Mouse (Mus musculus) adrenal gland, postnatal 36 days (tissue): ENCODE data around the gene Ppargc1a. TPM values are rescaled to one million over a fixed set of nuclear protein-coding genes. Genes with fewer than 3 reads are reported as not detected.
A peak's percentile ranks its signal among the peaks of the same experiment; 100 is the strongest.

ENCODE experiments used
- DNase-seq, 2 experiments: peaks; one replicate each; pipeline ENCODE4 v3.0.0; 2021; ENCODE audit warnings: mixed read lengths in 1 of 2
- long read RNA-seq, 2 experiments: library from polyadenylated mRNA; stranded (forward); transcript quantifications; one replicate each; pipeline ENCODE4 v2.0.0; 2021; ENCODE audit warnings: borderline sequencing depth in 2 of 2
- total RNA-seq, 2 experiments: library from RNA; stranded (reverse); gene quantifications; 2 replicates each; pipeline ENCODE4 v1.2.3; 2021

Gene Ppargc1a
- 1 to 10 TPM; 7.6 to 8.3 TPM for total RNA-seq
- long read RNA-seq, experiment 1, full-length matches to known transcripts, result 2 of 3 reads
- long read RNA-seq, experiment 1, partial matches to known transcripts, result 1 of 3 reads
- long read RNA-seq, experiment 1, other reads (novel, unspliced or antisense), result 0 of 3 reads
- long read RNA-seq, experiment 2, result 0 reads

GRCm38 (mm10) chr5:51567659-51568058, at the start of gene Ppargc1a:
Gene Ppargc1a (minus strand): TSS chr5:51567726.
- no peak for DNase-seq

GRCm38 (mm10) chr5:51616877-51617276, 49.4 kb upstream of the Ppargc1a start:
- no peak for DNase-seq

- no peak for DNase-seq
Observed at GRCm38 (mm10) chr5:51612049-51612448, 44.5 kb upstream of the Ppargc1a start.

- DNase-seq, result no peak
Observed at GRCm38 (mm10) chr5:51607686-51608480, 40.4 kb upstream of the Ppargc1a start.

GRCm38 (mm10) chr5:51599549-51599948, 32.0 kb upstream of the Ppargc1a start:
- DNase-seq, result no peak

GRCm38 (mm10) chr5:51595644-51596043, 28.1 kb upstream of the Ppargc1a start:
- peak; percentile 41 to 62 for DNase-seq

- DNase-seq, result no peak
Observed at GRCm38 (mm10) chr5:51592206-51592605, 24.7 kb upstream of the Ppargc1a start.

GRCm38 (mm10) chr5:51591537-51592154, 24.1 kb upstream of the Ppargc1a start:
- peak; percentile 41 to 52 for DNase-seq

- DNase-seq, result no peak
Observed at GRCm38 (mm10) chr5:51586187-51586586, 18.7 kb upstream of the Ppargc1a start.

GRCm38 (mm10) chr5:51584987-51585386, 17.5 kb upstream of the Ppargc1a start:
- no peak for DNase-seq

GRCm38 (mm10) chr5:51584186-51584585, 16.7 kb upstream of the Ppargc1a start:
- DNase-seq, result no peak

GRCm38 (mm10) chr5:51583632-51584031, 16.1 kb upstream of the Ppargc1a start:
- no peak for DNase-seq

- no peak for DNase-seq
Observed at GRCm38 (mm10) chr5:51583030-51583429, 15.5 kb upstream of the Ppargc1a start.

GRCm38 (mm10) chr5:51582618-51583017, 15.1 kb upstream of the Ppargc1a start:
- peak; percentile 12 to 33 for DNase-seq

- DNase-seq, result no peak
Observed at GRCm38 (mm10) chr5:51577594-51577993, 10.1 kb upstream of the Ppargc1a start.

- no peak for DNase-seq
Observed at GRCm38 (mm10) chr5:51573770-51574169, 6.2 kb upstream of the Ppargc1a start.

GRCm38 (mm10) chr5:51568198-51568690, 718 bp upstream of the Ppargc1a start:
- no peak for DNase-seq

- no peak for DNase-seq
Observed at GRCm38 (mm10) chr5:51565672-51566071, 1.9 kb downstream of the Ppargc1a start.

- no peak for DNase-seq
Observed at GRCm38 (mm10) chr5:51565038-51565437, 2.5 kb downstream of the Ppargc1a start.

- no peak for DNase-seq
Observed at GRCm38 (mm10) chr5:51563574-51563973, 4.0 kb downstream of the Ppargc1a start.

GRCm38 (mm10) chr5:51557607-51558278, 9.8 kb downstream of the Ppargc1a start:
- DNase-seq, result no peak

- peak; percentile 20 to 30 for DNase-seq
Observed at GRCm38 (mm10) chr5:51553671-51554070, 13.9 kb downstream of the Ppargc1a start.
